Mouse (Mus musculus): ENCODE data around the gene Gpt2.

DNA sequence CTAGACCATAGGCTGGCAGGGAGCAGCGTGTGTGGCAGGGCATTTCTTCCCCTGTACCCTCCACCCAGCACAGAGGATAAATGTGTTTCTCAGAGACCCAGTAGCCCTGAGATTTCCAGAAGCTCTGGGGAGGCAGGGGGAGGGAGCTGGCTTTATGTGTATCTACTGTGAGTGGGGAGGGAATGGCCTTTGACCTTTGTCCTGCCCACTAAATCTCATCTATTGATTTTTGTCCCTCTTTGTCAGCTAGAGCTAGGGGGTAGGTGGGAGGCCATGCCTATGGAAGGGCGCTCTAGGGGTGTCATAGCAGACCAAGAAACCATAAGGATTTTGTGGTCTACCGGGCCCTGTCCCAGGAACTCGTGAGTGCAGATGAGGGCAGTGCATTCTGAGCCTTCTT is 14.2 kb downstream of the Gpt2 start:
- TF ChIP-seq CTCF (IDR thresholded peaks at IDR 0.05; ENCODE audit: low read depth, low read length) (no peak), GATA1 (IDR thresholded peaks at IDR 0.05; ENCODE audit: borderline replicate concordance, low read length) (no peak), POLR2AphosphoS5 (IDR thresholded peaks at IDR 0.05; ENCODE audit: insufficient replicate concordance, low read depth, low read length) (no peak)
